Mouse (Mus musculus) limb, embryonic 11.5 days (tissue): Measurements from ENCODE around the gene Ift88. TPM values are rescaled to one million over a fixed set of nuclear protein-coding genes. Genes with fewer than 3 reads are reported as not detected.
A peak's percentile ranks its signal among the peaks of the same experiment; 100 is the strongest.

Source experiments
- ATAC-seq: fragments of 200-750 bp; cut with Nextera tagmentation; 2 replicates; pipeline ENCODE4 v1.8.0; 2017; ENCODE audit warnings: low read depth; ENCODE audit not compliant: insufficient number of reproducible peaks, low FRiP score, low TSS enrichment
- DNase-seq: peaks from one replicate; pipeline ENCODE4 v3.0.0-alpha.2; 2015; ENCODE audit warnings: low spot score
- H3K27ac ChIP-seq: fragments of 300-500 bp; sonication (generic); replicated peaks from 2 replicates; pipeline ENCODE4 v1.5.1; 2014; ENCODE audit warnings: low read depth, mild to moderate bottlenecking, low read length
- H3K27me3 ChIP-seq: fragments of 300-500 bp; sonication (generic); 2 replicates; pipeline ENCODE4 v1.6.1; 2014; ENCODE audit warnings: mild to moderate bottlenecking, low read length, mixed read lengths; ENCODE audit not compliant: control insufficient read depth, insufficient read depth
- H3K36me3 ChIP-seq: fragments of 300-500 bp; sonication (generic); 2 replicates; pipeline ENCODE4 v1.6.1; 2014; ENCODE audit warnings: mild to moderate bottlenecking, low read length, moderate library complexity, mixed read lengths; ENCODE audit not compliant: control insufficient read depth, insufficient read depth
- H3K4me1 ChIP-seq: fragments of 300-500 bp; sonication (generic); 2 replicates; pipeline ENCODE4 v1.6.1; 2014; ENCODE audit warnings: low read length, mixed read lengths; ENCODE audit not compliant: control insufficient read depth, insufficient read depth
- H3K4me2 ChIP-seq: fragments of 300-500 bp; sonication (generic); 2 replicates; pipeline ENCODE4 v1.6.1; 2014; ENCODE audit warnings: low read depth, mild to moderate bottlenecking, moderate library complexity; ENCODE audit not compliant: severe bottlenecking
- H3K4me3 ChIP-seq: fragments of 300-500 bp; sonication (generic); 2 replicates; pipeline ENCODE4 v1.5.1; 2014; ENCODE audit warnings: low read depth, low read length
- H3K9ac ChIP-seq: fragments of 300-500 bp; sonication (generic); 2 replicates; pipeline ENCODE4 v1.6.1; 2014; ENCODE audit warnings: mild to moderate bottlenecking, low read length
- H3K9me3 ChIP-seq: fragments of 300-500 bp; sonication (generic); 2 replicates; pipeline ENCODE4 v1.6.1; 2016; ENCODE audit warnings: low read length; ENCODE audit not compliant: control insufficient read depth
- WGBS: fragments of 180-500 bp; shearing (Covaris S2); extraction: QIAGEN DNeasy Blood & Tissue Kit; methylation state at CpG from one replicate; pipeline ENCODE4 v1.1.7; 2014; 5-methylcytosine and 5-hydroxymethylcytosine counted together
- polyA plus RNA-seq: library from polyadenylated mRNA; unstranded; fragments of >200 nt; fragmentation: Nextera tagmentation; extraction: Ambion mirVana; gene quantifications from 2 replicates; pipeline ENCODE4 v1.2.1, GENCODE M21; 2014

The Ift88 gene
- polyA plus RNA-seq, 1 experiment from 2014 or later, result 15.1 TPM

GRCm38 (mm10) chr14:57392278-57392677 lies 31.6 kb upstream of the Ift88 start:
- H3K4me2 ChIP-seq, result no peak overlapping the region
- no peak for ATAC-seq
- peaks cover 3% of the 10 kb centered on the region for H3K4me1 ChIP-seq
- H3K4me3 ChIP-seq, result no peak overlapping the region
- 61% methylated on average over 5 of the region's 5 CpGs for WGBS
- 0 out of 2 replicates have a peak, but pooled peaks cover under 1% of the 10 kb centered on the region for H3K27me3 ChIP-seq
- no peaks in the 10 kb centered on the region for H3K9me3 ChIP-seq
- no peak overlapping the region for H3K9ac ChIP-seq
- H3K36me3 ChIP-seq, result no peaks in the 10 kb centered on the region
- H3K27ac ChIP-seq, result no peak overlapping the region
- DNase-seq, result no peak

- DNase-seq, result no peak
- no peaks in the 10 kb centered on the region for H3K36me3 ChIP-seq
Measured at GRCm38 (mm10) chr14:57395470-57395869, 28.4 kb upstream of the Ift88 start.

GRCm38 (mm10) chr14:57397221-57397620 lies 26.6 kb upstream of the Ift88 start:
- WGBS, result 85% methylated on average over 5 of the region's 5 CpGs
- Histone ChIP-seq H3K4me2 (no peak overlapping the region), H3K4me1 (0 out of 2 replicates have a peak, but pooled peaks cover 2% of the 10 kb centered on the region), H3K9ac (no peak overlapping the region), H3K4me3 (no peak overlapping the region), H3K27ac (no peak overlapping the region), H3K36me3 (no peaks in the 10 kb centered on the region), H3K9me3 (no peaks in the 10 kb centered on the region), H3K27me3 (0 out of 2 replicates have a peak, but pooled peaks cover 2% of the 10 kb centered on the region)
- ATAC-seq (no peak), DNase-seq (no peak)

More at GRCm38 (mm10) chr14:57395470-57395869, 28.4 kb upstream of the Ift88 start:
- H3K4me1 ChIP-seq, result 0 out of 2 replicates have a peak, but pooled peaks cover 2% of the 10 kb centered on the region
- ATAC-seq, result no peak
- 0 out of 2 replicates have a peak, but pooled peaks cover 2% of the 10 kb centered on the region for H3K27me3 ChIP-seq
- 69% methylated on average over 2 of the region's 2 CpGs for WGBS
- no peak overlapping the region for H3K27ac ChIP-seq
- no peaks in the 10 kb centered on the region for H3K9me3 ChIP-seq
- H3K9ac ChIP-seq, result no peak overlapping the region
- H3K4me2 ChIP-seq, result no peak overlapping the region
- no peak overlapping the region for H3K4me3 ChIP-seq

- Histone ChIP-seq H3K4me3 (peak within 1 kb of the TSS; percentile 62), H3K4me1 (0 out of 2 replicates have a peak, but pooled peaks cover 2% of the 10 kb centered on the region), H3K9ac (peak within 1 kb of the TSS; percentile 77), H3K9me3 (no peaks in the 10 kb centered on the region), H3K4me2 (peak within 1 kb of the TSS; percentile 80), H3K36me3 (no peaks in the 10 kb centered on the region), H3K27me3 (0 out of 2 replicates have a peak, but pooled peaks cover 2% of the 10 kb centered on the region), H3K27ac (no peak within 1 kb of the TSS)
- ATAC-seq (peak; percentile 98), DNase-seq (peak; percentile 96)
- WGBS, result 2% methylated on average over 43 of the region's 43 CpGs
Measured at GRCm38 (mm10) chr14:57398065-57398757, 25.7 kb upstream of the Ift88 start, which contains the start of gene Cryl1. Cryl1 (minus strand) TSS chr14:57398529.

GRCm38 (mm10) chr14:57398813-57399427 lies 24.9 kb upstream of the Ift88 start:
- ATAC-seq (no peak), DNase-seq (peak; percentile 38)
- Histone ChIP-seq H3K4me3 (peak overlapping the region; percentile 62), H3K27ac (no peak overlapping the region), H3K27me3 (0 out of 2 replicates have a peak, but pooled peaks cover 2% of the 10 kb centered on the region), H3K9me3 (no peaks in the 10 kb centered on the region), H3K9ac (peak overlapping the region; percentile 77; the same call in 1 of the 2 replicates), H3K36me3 (no peaks in the 10 kb centered on the region), H3K4me2 (peak overlapping the region; percentile 80), H3K4me1 (0 out of 2 replicates have a peak, but pooled peaks cover 2% of the 10 kb centered on the region)
- WGBS, result 22% methylated on average over 13 of the region's 13 CpGs

- H3K9me3 ChIP-seq, result no peaks in the 10 kb centered on the region
- DNase-seq (no peak), ATAC-seq (no peak)
- no peak overlapping the region for H3K4me3 ChIP-seq
- H3K9ac ChIP-seq, result no peak overlapping the region
- H3K27me3 ChIP-seq, result no peaks in the 10 kb centered on the region
- H3K36me3 ChIP-seq, result no peaks in the 10 kb centered on the region
- H3K27ac ChIP-seq, result no peak overlapping the region
- no peak overlapping the region for H3K4me2 ChIP-seq
- 0 out of 2 replicates have a peak, but pooled peaks cover 2% of the 10 kb centered on the region for H3K4me1 ChIP-seq
Measured at GRCm38 (mm10) chr14:57402815-57403214, 21.0 kb upstream of the Ift88 start.

GRCm38 (mm10) chr14:57407039-57407987 lies 16.5 kb upstream of the Ift88 start:
- no peaks in the 10 kb centered on the region for H3K36me3 ChIP-seq
- H3K4me1 ChIP-seq, result no peaks in the 10 kb centered on the region
- WGBS, result 7% methylated on average over 12 of the region's 12 CpGs
- H3K9me3 ChIP-seq, result no peaks in the 10 kb centered on the region
- H3K27ac ChIP-seq, result no peak overlapping the region
- H3K27me3 ChIP-seq, result no peaks in the 10 kb centered on the region
- DNase-seq, result peak; percentile 76
- H3K4me3 ChIP-seq, result no peak overlapping the region
- H3K4me2 ChIP-seq, result peak overlapping the region; percentile 22; the same call in 1 of the 2 replicates
- H3K9ac ChIP-seq, result no peak overlapping the region
- ATAC-seq, result no peak

GRCm38 (mm10) chr14:57408100-57408499 lies 15.8 kb upstream of the Ift88 start:
- WGBS, result 81% methylated on average over 8 of the region's 8 CpGs
- no peak overlapping the region for H3K4me3 ChIP-seq
- H3K27ac ChIP-seq, result no peak overlapping the region
- no peak overlapping the region for H3K9ac ChIP-seq
- no peaks in the 10 kb centered on the region for H3K9me3 ChIP-seq
- DNase-seq, result no peak
- no peaks in the 10 kb centered on the region for H3K4me1 ChIP-seq
- ATAC-seq, result no peak
- no peak overlapping the region for H3K4me2 ChIP-seq
- H3K36me3 ChIP-seq, result no peaks in the 10 kb centered on the region
- no peaks in the 10 kb centered on the region for H3K27me3 ChIP-seq
